Mouse (Mus musculus) cortical plate, adult 2 months (tissue): ENCODE results near the gene Nnat.

ENCODE experiments used
- CTCF ChIP-seq: fragments of 200-500 bp; IDR thresholded peaks from 2 replicates; pipeline ENCODE4 v1.5.1; 2011; ENCODE audit warnings: mild to moderate bottlenecking, control low read depth, low read length; ENCODE audit not compliant: insufficient read depth; ENCODE audit errors: extremely low read depth
- POLR2A ChIP-seq: fragments of 200-500 bp; IDR thresholded peaks from 2 replicates; pipeline ENCODE4 v1.6.1; 2011; ENCODE audit warnings: mild to moderate bottlenecking, low read length, control low read depth; ENCODE audit not compliant: insufficient read depth; ENCODE audit errors: extremely low read depth

DNA sequence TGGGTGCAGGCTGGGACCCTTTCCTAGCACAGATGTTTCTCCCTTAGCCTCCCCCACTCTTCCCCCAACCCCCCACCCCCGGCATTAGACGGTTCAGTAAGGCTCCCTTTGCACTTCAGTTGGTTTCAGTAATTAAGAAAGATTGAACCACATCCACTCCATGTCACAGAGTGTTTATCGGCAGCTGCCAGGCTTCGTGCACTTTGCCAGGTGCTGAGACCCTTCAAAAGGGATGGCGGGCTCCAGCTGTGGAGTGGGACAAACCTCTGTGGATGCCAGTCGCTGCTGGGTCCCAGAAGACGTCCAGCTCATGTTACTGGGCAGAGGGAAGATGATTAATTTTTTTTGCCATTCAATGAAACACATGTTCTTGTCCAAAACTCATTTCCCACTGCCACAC is 41.4 kb upstream of the Nnat start:
- TF ChIP-seq CTCF (no peak), POLR2A (no peak)
